Mouse (Mus musculus) kidney, adult 2 months (tissue): ENCODE results near the gene Dkc1.
A peak's percentile ranks its signal among the peaks of the same experiment; 100 is the strongest.

Experiments used
- CTCF ChIP-seq: fragments of 200-500 bp; conservative IDR thresholded peaks from 2 replicates; pipeline ENCODE4 v1.5.1; 2011; ENCODE audit warnings: low read depth, mild to moderate bottlenecking, control low read depth, low read length, moderate library complexity, mixed read lengths; ENCODE audit not compliant: insufficient read depth, insufficient read length
- POLR2A ChIP-seq: fragments of 200-500 bp; IDR thresholded peaks from one replicate; pipeline ENCODE4 v1.6.1; 2011; ENCODE audit warnings: low read depth, low read length, control low read depth

- TF ChIP-seq CTCF (0 out of 2 replicates have a peak, but pooled peaks have one; percentile 18), POLR2A (no peak)
Measured at GRCm38 (mm10) chrX:75082351-75082750, 13.3 kb upstream of the Dkc1 start.
